ENCODE assay signal across 9 mouse cellular contexts in the genomic region with DNA sequence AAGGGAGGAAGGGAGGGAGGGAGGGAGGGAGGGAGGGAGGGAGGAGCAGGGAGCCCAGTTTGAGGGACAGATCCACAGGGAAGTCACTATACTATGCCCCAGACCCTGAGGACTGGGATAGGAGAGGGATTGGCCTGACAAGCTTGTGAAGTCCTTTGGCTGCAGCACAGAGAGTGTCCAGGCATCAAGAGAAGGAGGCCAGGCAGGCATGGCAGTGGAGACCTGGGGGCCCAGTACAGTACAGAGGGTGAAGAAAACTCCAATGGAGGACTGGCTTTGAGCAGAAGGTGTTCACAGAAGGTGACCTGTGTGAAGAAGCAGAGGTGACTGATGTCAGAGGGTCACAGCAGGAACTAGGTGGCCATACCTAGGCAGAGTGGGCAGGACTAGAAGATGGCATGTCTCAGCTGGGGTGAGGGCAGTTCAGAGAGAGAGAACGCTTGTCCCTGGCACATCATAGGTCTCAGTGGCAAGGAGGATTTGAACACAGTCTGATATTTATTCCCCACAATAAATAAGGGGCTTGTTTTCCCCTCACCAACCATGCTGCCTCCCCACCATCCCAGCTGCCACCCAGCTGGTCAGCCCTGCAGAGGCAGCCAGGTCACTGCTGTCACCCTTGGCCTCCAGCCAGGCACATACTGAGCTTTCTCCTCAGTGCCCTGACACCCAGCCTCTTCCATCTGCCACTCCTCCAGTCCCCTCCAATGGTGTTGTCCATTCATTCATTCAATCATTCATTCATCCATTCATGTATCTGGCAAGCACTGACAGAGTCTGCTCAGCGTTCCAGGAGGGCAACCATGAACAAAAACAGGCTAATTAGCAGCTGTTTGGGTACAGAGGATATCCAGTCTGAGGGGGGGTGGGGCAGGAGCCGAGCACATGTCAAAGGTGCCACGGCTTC. TPM values are rescaled to one million over a fixed set of nuclear protein-coding genes. Genes with fewer than 3 reads are reported as not detected.
DNase-seq lines count a peak whose midpoint lies in the region; ATAC-seq and TF ChIP-seq lines count a peak whose summit lies in the region.
"Had no signal": no experiment of that assay in that cellular context is flagged by ENCODE, and none has a peak within 500 bp of the region (broad histone marks: within the 10 kb centered on the region; RNA-seq: fewer than 3 reads in every experiment).

No protein-coding gene starts in this region.

- H3K27ac ChIP-seq in kidney, embryonic 16.5 days (ENCODE audit: low read length) = no peak overlapping the region
- H3K27ac ChIP-seq in stomach, postnatal 0 days (replicated peaks) = no peak overlapping the region
- H3K27ac ChIP-seq: embryonic facial prominence, embryonic 13.5 days had no signal

- no peak for TF ChIP-seq EP300 in stomach, postnatal 0 days (optimal IDR thresholded peaks at IDR 0.05)

- TF ChIP-seq CTCF in stomach, postnatal 0 days (IDR thresholded peaks at IDR 0.05; ENCODE audit: low read depth) = no peak

- H3K9me3 ChIP-seq in kidney, embryonic 16.5 days (ENCODE audit: low read length) = no peaks in the 10 kb centered on the region
- H3K9me3 ChIP-seq in stomach, postnatal 0 days (ENCODE audit: control insufficient read depth, low read length) = no peaks in the 10 kb centered on the region
- H3K9me3 ChIP-seq: embryonic facial prominence, embryonic 13.5 days had no signal

- peak; percentile 11 for DNase-seq in kidney, adult 9 months
- DNase-seq in cerebellum, postnatal 4 days (ENCODE audit: low spot score in 2 of 2) = peak; percentile 85 to 95
- DNase-seq in kidney, postnatal 10 days = peak; percentile 36
- DNase-seq in lung, postnatal 10 days = peak; percentile 71
- DNase-seq in stomach, postnatal 0 days (ENCODE audit: low spot score) = no peak
- no peak for DNase-seq in urinary bladder, postnatal 10 days (ENCODE audit: low spot score)
- no peak for DNase-seq in thymus, postnatal 36 days

- no peak overlapping the region for H3K4me2 ChIP-seq in kidney, embryonic 16.5 days (replicated peaks; ENCODE audit: low read depth, low read length)
- no peak overlapping the region for H3K4me2 ChIP-seq in stomach, postnatal 0 days (replicated peaks; ENCODE audit: low read depth)
- H3K4me2 ChIP-seq: embryonic facial prominence, embryonic 13.5 days had no signal

- ATAC-seq in kidney, embryonic 16.5 days (ENCODE audit: low FRiP score, low TSS enrichment) = no peak
- ATAC-seq in stomach, postnatal 0 days (ENCODE audit: low FRiP score, low TSS enrichment) = 0 out of 2 replicates have a peak, but pooled peaks have one; percentile 37

- no peak overlapping the region for H3K9ac ChIP-seq in kidney, embryonic 16.5 days (replicated peaks; ENCODE audit: low read length)
- H3K9ac ChIP-seq in stomach, postnatal 0 days (ENCODE audit: low read length) = no peak overlapping the region
- H3K9ac ChIP-seq: embryonic facial prominence, embryonic 13.5 days had no signal

- no peaks in the 10 kb centered on the region for H3K27me3 ChIP-seq in kidney, embryonic 16.5 days (ENCODE audit: insufficient read depth, low read length)
- H3K27me3 ChIP-seq in stomach, postnatal 0 days (ENCODE audit: control insufficient read depth, insufficient read depth, low read length) = no peaks in the 10 kb centered on the region
- H3K27me3 ChIP-seq: embryonic facial prominence, embryonic 13.5 days had no signal

- no peak overlapping the region for H3K4me3 ChIP-seq in kidney, embryonic 16.5 days (ENCODE audit: low read length)
- no peak overlapping the region for H3K4me3 ChIP-seq in stomach, postnatal 0 days (ENCODE audit: low read depth, low read length)
- H3K4me3 ChIP-seq: embryonic facial prominence, embryonic 13.5 days had no signal

- 35% methylated on average over 4 of the region's 4 CpGs for WGBS in kidney, embryonic 16.5 days
- 57% methylated on average over 4 of the region's 4 CpGs for WGBS in stomach, postnatal 0 days

- 0 out of 2 replicates have a peak, but pooled peaks cover 3% of the 10 kb centered on the region for H3K4me1 ChIP-seq in kidney, embryonic 16.5 days (ENCODE audit: insufficient read depth, low read length)
- no peaks in the 10 kb centered on the region for H3K4me1 ChIP-seq in stomach, postnatal 0 days (replicated peaks; ENCODE audit: control insufficient read depth, insufficient read depth)
- H3K4me1 ChIP-seq: embryonic facial prominence, embryonic 13.5 days had no signal

- no peaks in the 10 kb centered on the region for H3K36me3 ChIP-seq in kidney, embryonic 16.5 days (ENCODE audit: insufficient read depth, low read length)
- H3K36me3 ChIP-seq in stomach, postnatal 0 days (ENCODE audit: control insufficient read depth, insufficient read depth, low read length) = no peaks in the 10 kb centered on the region
- H3K36me3 ChIP-seq: embryonic facial prominence, embryonic 13.5 days had no signal

RNA-seq across cellular contexts. Expression of gene Rasgef1c, which starts 36.9 kb away (rescaled TPM):
- polyA plus RNA-seq in kidney, embryonic 16.5 days (2015; fragmentation: Nextera tagmentation; extraction: Ambion mirVana) = 0.23 and 0.30 TPM in 2 replicates
- polyA plus RNA-seq in stomach, postnatal 0 days (2015; fragmentation: Nextera tagmentation; extraction: Ambion mirVana) = 0.57 and 0.74 TPM in 2 replicates

Comparison
In these comparisons a context has a peak if more than half of its experiments do, and no peak if none do; other contexts are left out.
1. DNase-seq: peak in kidney, adult 9 months (single experiment), cerebellum, postnatal 4 days (2 of 2), kidney, postnatal 10 days (single experiment) and lung, postnatal 10 days (single experiment); none in stomach, postnatal 0 days (single experiment), urinary bladder, postnatal 10 days (single experiment) and thymus, postnatal 36 days (0 of 2).